Mouse (Mus musculus) bone marrow macrophage, adult 2 months (primary cell): ENCODE measurements around the gene Fcamr.

Source experiments
- CTCF ChIP-seq: IDR thresholded peaks from 2 replicates; pipeline ENCODE4 v1.5.1; 2012; ENCODE audit warnings: low read depth, mild to moderate bottlenecking, low read length, moderate library complexity
- POLR2A ChIP-seq: IDR thresholded peaks from 2 replicates; pipeline ENCODE4 v1.6.1; 2012; ENCODE audit warnings: mild to moderate bottlenecking, low read depth, low read length, borderline replicate concordance

DNA sequence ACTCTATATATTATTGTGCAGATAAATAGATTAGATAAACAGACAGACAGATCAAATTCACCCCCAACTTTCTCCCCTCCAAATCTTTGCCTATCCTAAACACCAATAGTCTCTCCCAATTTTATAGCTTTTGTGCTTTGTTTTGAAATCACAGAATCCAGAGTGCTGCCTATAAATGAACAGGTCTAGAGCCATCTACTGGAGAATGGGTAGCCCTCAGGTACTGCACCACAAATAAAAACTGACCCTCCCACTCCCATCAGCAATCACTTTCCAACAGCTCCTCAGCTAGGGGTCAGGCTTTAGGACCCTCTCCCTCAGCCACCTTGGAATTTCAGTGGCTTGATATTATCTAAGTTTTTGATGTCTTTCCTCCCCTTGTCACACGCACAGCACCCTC lies 24.1 kb upstream of the Fcamr start:
- TF ChIP-seq CTCF (no peak), POLR2A (no peak)
